In genomic region chr3:98427260-98427599, GRCm38 (mm10) we compare ENCODE assay signal across 10 mouse cellular contexts. TPM values are rescaled to one million over a fixed set of nuclear protein-coding genes. Genes with fewer than 3 reads are reported as not detected.
DNase-seq lines count a peak whose midpoint lies in the region; ATAC-seq and TF ChIP-seq lines count a peak whose summit lies in the region.
"Had no signal": no experiment of that assay in that cellular context is flagged by ENCODE, and none has a peak within 500 bp of the region (broad histone marks: within the 10 kb centered on the region; RNA-seq: fewer than 3 reads in every experiment).

No protein-coding gene starts in this region.

- H3K79me2 ChIP-seq in heart, adult 2 months (replicated peaks; ENCODE audit: control insufficient read depth, insufficient read depth, low read length): no peaks in the 10 kb centered on the region

- H3K36me3 ChIP-seq in heart, adult 2 months (ENCODE audit: control insufficient read depth, insufficient read depth, low read length): no peaks in the 10 kb centered on the region
- H3K36me3 ChIP-seq in spleen, adult 2 months (ENCODE audit: control insufficient read depth, insufficient read depth, low read length): no peaks in the 10 kb centered on the region
- 0 out of 2 replicates have a peak, but pooled peaks cover 6% of the 10 kb centered on the region for H3K36me3 ChIP-seq in limb, embryonic 15.5 days
- H3K36me3 ChIP-seq in stomach, postnatal 0 days (ENCODE audit: control insufficient read depth, insufficient read depth, low read length): no peaks in the 10 kb centered on the region

- TF ChIP-seq EP300 in heart, adult 2 months (IDR thresholded peaks at IDR 0.05; ENCODE audit: insufficient read depth, low read depth, low read length): no peak
- no peak for TF ChIP-seq EP300 in stomach, postnatal 0 days (optimal IDR thresholded peaks at IDR 0.05)

- WGBS in heart, adult 2 months: 3% methylated on average over 23 of the region's 23 CpGs
- 6% methylated on average over 23 of the region's 23 CpGs for WGBS in spleen, adult 2 months
- 5% methylated on average over 23 of the region's 23 CpGs for WGBS in limb, embryonic 15.5 days
- WGBS in stomach, postnatal 0 days: 3% methylated on average over 23 of the region's 23 CpGs

- no peak for DNase-seq in heart, adult 2 months
- no peak for DNase-seq in heart, postnatal 10 days
- no peak for DNase-seq in spleen, adult 2 months (ENCODE audit: low read depth in 1 of 2, low spot score in 2 of 2)
- DNase-seq in spleen, postnatal 10 days (ENCODE audit: low spot score in 2 of 2): no peak
- no peak for DNase-seq in stomach, postnatal 0 days (ENCODE audit: low spot score)
- DNase-seq in right cerebral cortex, postnatal 14 days: no peak
- no peak for DNase-seq in kidney, adult 11 months

- no peak overlapping the region for H3K27ac ChIP-seq in heart, adult 2 months
- H3K27ac ChIP-seq in spleen, adult 2 months (ENCODE audit: insufficient read depth, low read length): no peak overlapping the region
- H3K27ac ChIP-seq in limb, embryonic 15.5 days: no peak overlapping the region
- no peak overlapping the region for H3K27ac ChIP-seq in stomach, postnatal 0 days (replicated peaks)

- ATAC-seq in limb, embryonic 15.5 days (ENCODE audit: insufficient number of reproducible peaks, low FRiP score, low TSS enrichment, low read depth): no peak
- no peak for ATAC-seq in stomach, postnatal 0 days (ENCODE audit: low FRiP score, low TSS enrichment)

- peaks cover 1% of the 10 kb centered on the region; the same call in 1 of the 2 replicates for H3K4me1 ChIP-seq in heart, adult 2 months (ENCODE audit: control insufficient read depth, insufficient read depth, low read length)
- H3K4me1 ChIP-seq in spleen, adult 2 months (ENCODE audit: control insufficient read depth, insufficient read depth, insufficient read length): peaks cover 15% of the 10 kb centered on the region
- H3K4me1 ChIP-seq in limb, embryonic 15.5 days: peaks cover 18% of the 10 kb centered on the region
- H3K4me1 ChIP-seq in stomach, postnatal 0 days (replicated peaks; ENCODE audit: control insufficient read depth, insufficient read depth): no peaks in the 10 kb centered on the region

- TF ChIP-seq CTCF in heart, adult 2 months (IDR thresholded peaks at IDR 0.05): no peak
- no peak for TF ChIP-seq CTCF in spleen, adult 2 months (IDR thresholded peaks at IDR 0.05; ENCODE audit: extremely low read depth, insufficient read depth, insufficient read length, insufficient replicate concordance)
- TF ChIP-seq CTCF in stomach, postnatal 0 days (IDR thresholded peaks at IDR 0.05; ENCODE audit: low read depth): no peak

- no peak for TF ChIP-seq POLR2A in heart, adult 2 months (IDR thresholded peaks at IDR 0.05; ENCODE audit: insufficient read depth, low read depth, low read length)
- no peak for TF ChIP-seq POLR2A in spleen, adult 2 months (IDR thresholded peaks at IDR 0.05; ENCODE audit: low read depth, low read length)

- H3K9me3 ChIP-seq in limb, embryonic 15.5 days: no peaks in the 10 kb centered on the region
- no peaks in the 10 kb centered on the region for H3K9me3 ChIP-seq in stomach, postnatal 0 days (ENCODE audit: control insufficient read depth, low read length)

- H3K27me3 ChIP-seq in heart, adult 2 months (ENCODE audit: control insufficient read depth, insufficient read depth, low read length): no peaks in the 10 kb centered on the region; the same call in 1 of the 2 replicates
- peaks cover 9% of the 10 kb centered on the region for H3K27me3 ChIP-seq in spleen, adult 2 months (ENCODE audit: control insufficient read depth, insufficient read depth, low read length)
- H3K27me3 ChIP-seq in limb, embryonic 15.5 days: peaks cover 43% of the 10 kb centered on the region
- H3K27me3 ChIP-seq in stomach, postnatal 0 days (ENCODE audit: control insufficient read depth, insufficient read depth, low read length): no peaks in the 10 kb centered on the region

- intact Hi-C loops in heart, adult 2 months (cut with DNase I): loop anchor here (5.0 kb wide), 1 partner anchor 65 kb away; no protein-coding TSS in a partner anchor
- intact Hi-C loops in heart, postnatal 10 days (cut with DNase I): loop anchor here (2.0 to 5.0 kb wide), 2 partner anchors 44 to 65 kb away; partner anchors contain the start of gene Zfp697

- H3K9ac ChIP-seq in heart, adult 2 months (ENCODE audit: low read depth, low read length): peak overlapping the region; percentile 18
- peak overlapping the region; percentile 31; the same call in 1 of the 2 replicates for H3K9ac ChIP-seq in limb, embryonic 15.5 days
- H3K9ac ChIP-seq in stomach, postnatal 0 days (ENCODE audit: low read length): no peak overlapping the region; the same call in 1 of the 2 replicates

- H3K4me2 ChIP-seq in limb, embryonic 15.5 days: peak overlapping the region; percentile 99
- H3K4me2 ChIP-seq in stomach, postnatal 0 days (replicated peaks; ENCODE audit: low read depth): peak overlapping the region; percentile 96

- H3K4me3 ChIP-seq in heart, adult 2 months: peak overlapping the region; percentile 51
- H3K4me3 ChIP-seq in spleen, adult 2 months (ENCODE audit: extremely low read depth, insufficient read depth, insufficient read length): peak overlapping the region; percentile 81
- peak overlapping the region; percentile 63 for H3K4me3 ChIP-seq in limb, embryonic 15.5 days
- H3K4me3 ChIP-seq in stomach, postnatal 0 days (ENCODE audit: low read depth, low read length): peak overlapping the region; percentile 56

RNA-seq across cellular contexts. Expression of gene Gm4450, which starts 29.7 kb away (rescaled TPM):
- not detected for total RNA-seq in heart, adult 2 months (2021)
- not detected in 2 replicates for polyA plus RNA-seq in heart, adult 2 months (2012; rRNA removed)
- not detected for total RNA-seq in heart, postnatal 10 days (2021)
- polyA plus RNA-seq in spleen, adult 2 months (2012; rRNA removed): 0.18 TPM in 1 of 2 replicates, not detected in the other
- polyA plus RNA-seq in limb, embryonic 15.5 days (2015; fragmentation: Nextera tagmentation; extraction: Ambion mirVana): not detected in 2 replicates
- not detected in 2 replicates for polyA plus RNA-seq in stomach, postnatal 0 days (2015; fragmentation: Nextera tagmentation; extraction: Ambion mirVana)
- total RNA-seq: megakaryocyte progenitor cell, adult 5-6 weeks had no signal
- polyA plus RNA-seq: C2C12 had no signal

RNA-seq across cellular contexts. Expression of gene Zfp697, which starts 45.0 kb away (rescaled TPM):
- 1 to 10 TPM; 5.9 to 8.1 TPM for total RNA-seq in heart, adult 2 months (2021)
- polyA plus RNA-seq in heart, adult 2 months (2012; rRNA removed): 6.3 and 9.0 TPM in 2 replicates
- 1 to 10 TPM; 7.9 to 8.6 TPM for total RNA-seq in heart, postnatal 10 days (2021)
- 0.68 and 0.96 TPM in 2 replicates for polyA plus RNA-seq in spleen, adult 2 months (2012; rRNA removed)
- 5.2 and 6.2 TPM in 2 replicates for polyA plus RNA-seq in limb, embryonic 15.5 days (2015; fragmentation: Nextera tagmentation; extraction: Ambion mirVana)
- polyA plus RNA-seq in stomach, postnatal 0 days (2015; fragmentation: Nextera tagmentation; extraction: Ambion mirVana): 1.6 and 2.1 TPM in 2 replicates
